Comparison of ENCODE assay signal across 8 mouse cellular contexts in genomic region chr8:119656709-119657464, GRCm38 (mm10). TPM values are rescaled to one million over a fixed set of nuclear protein-coding genes. Genes with fewer than 3 reads are reported as not detected.
DNase-seq lines count a peak whose midpoint lies in the region; ATAC-seq and TF ChIP-seq lines count a peak whose summit lies in the region.
"Had no signal": no experiment of that assay in that cellular context is flagged by ENCODE, and none has a peak within 500 bp of the region (broad histone marks: within the 10 kb centered on the region; RNA-seq: fewer than 3 reads in every experiment).

No protein-coding gene starts in this region.

- DNase-seq in midbrain, postnatal 0 days (ENCODE audit: low spot score) = no peak
- no peak for DNase-seq in midbrain, embryonic 11.5 days (ENCODE audit: low spot score, missing footprints)
- peak; percentile 67 for DNase-seq in adrenal gland, postnatal 14 days
- DNase-seq in induced T-regulatory cell, adult 2 months (ENCODE audit: low read depth) = peak; percentile 58
- peak; percentile 81 for DNase-seq in testis, postnatal 10 days (ENCODE audit: low spot score)
- DNase-seq in hindbrain, embryonic 10.5 days (ENCODE audit: low spot score) = no peak
- no peak for DNase-seq in limb, embryonic 10.5 days (ENCODE audit: low spot score)

- no peaks in the 10 kb centered on the region for H3K36me3 ChIP-seq in midbrain, postnatal 0 days (ENCODE audit: insufficient read depth, low read length)
- no peaks in the 10 kb centered on the region for H3K36me3 ChIP-seq in midbrain, embryonic 11.5 days (ENCODE audit: control insufficient read depth, insufficient read depth, low read length)
- H3K36me3 ChIP-seq in hindbrain, embryonic 10.5 days = no peaks in the 10 kb centered on the region
- no peaks in the 10 kb centered on the region for H3K36me3 ChIP-seq in limb, embryonic 10.5 days

- TF ChIP-seq CTCF in midbrain, postnatal 0 days (IDR thresholded peaks at IDR 0.05) = peak; percentile 48

- no peak overlapping the region for H3K4me2 ChIP-seq in midbrain, postnatal 0 days (ENCODE audit: low read depth, low read length, poor library complexity, severe bottlenecking)
- H3K4me2 ChIP-seq in midbrain, embryonic 11.5 days = no peak overlapping the region

- H3K4me3 ChIP-seq in midbrain, postnatal 0 days (ENCODE audit: low read depth, low read length) = no peak overlapping the region
- no peak overlapping the region for H3K4me3 ChIP-seq in midbrain, embryonic 11.5 days (ENCODE audit: low read depth, low read length)
- no peak overlapping the region for H3K4me3 ChIP-seq in hindbrain, embryonic 10.5 days
- H3K4me3 ChIP-seq in limb, embryonic 10.5 days = no peak overlapping the region

- no peaks in the 10 kb centered on the region for H3K9me3 ChIP-seq in midbrain, postnatal 0 days (ENCODE audit: low read length)
- H3K9me3 ChIP-seq in midbrain, embryonic 11.5 days (ENCODE audit: control insufficient read depth, low read length) = no peaks in the 10 kb centered on the region
- peaks cover 5% of the 10 kb centered on the region; the same call in 1 of the 2 replicates for H3K9me3 ChIP-seq in hindbrain, embryonic 10.5 days
- no peaks in the 10 kb centered on the region for H3K9me3 ChIP-seq in limb, embryonic 10.5 days (replicated peaks)

- ATAC-seq in midbrain, postnatal 0 days (ENCODE audit: low FRiP score) = no peak
- no peak for ATAC-seq in midbrain, embryonic 11.5 days (ENCODE audit: low FRiP score)

- H3K9ac ChIP-seq in midbrain, postnatal 0 days (replicated peaks; ENCODE audit: low read length, poor library complexity, severe bottlenecking) = no peak overlapping the region
- no peak overlapping the region for H3K9ac ChIP-seq in midbrain, embryonic 11.5 days (ENCODE audit: low read length)

- no peaks in the 10 kb centered on the region for H3K27me3 ChIP-seq in midbrain, postnatal 0 days (ENCODE audit: insufficient read depth, low read length)
- H3K27me3 ChIP-seq in midbrain, embryonic 11.5 days (ENCODE audit: control insufficient read depth, insufficient read depth, low read length) = no peaks in the 10 kb centered on the region
- no peaks in the 10 kb centered on the region for H3K27me3 ChIP-seq in hindbrain, embryonic 10.5 days (ENCODE audit: insufficient read depth, poor library complexity, severe bottlenecking)
- no peaks in the 10 kb centered on the region for H3K27me3 ChIP-seq in limb, embryonic 10.5 days (ENCODE audit: low read depth, poor library complexity, severe bottlenecking)

- H3K4me1 ChIP-seq in midbrain, postnatal 0 days (ENCODE audit: insufficient read depth, low read length) = no peaks in the 10 kb centered on the region
- peaks cover 12% of the 10 kb centered on the region for H3K4me1 ChIP-seq in midbrain, embryonic 11.5 days (ENCODE audit: control insufficient read depth, insufficient read depth, low read length)
- peaks cover 37% of the 10 kb centered on the region for H3K4me1 ChIP-seq in hindbrain, embryonic 10.5 days (replicated peaks)
- peaks cover 41% of the 10 kb centered on the region for H3K4me1 ChIP-seq in limb, embryonic 10.5 days

- H3K27ac ChIP-seq in midbrain, postnatal 0 days (ENCODE audit: low read depth, low read length) = no peak overlapping the region
- H3K27ac ChIP-seq in midbrain, embryonic 11.5 days (ENCODE audit: low read depth, low read length) = no peak overlapping the region
- no peak overlapping the region for H3K27ac ChIP-seq in hindbrain, embryonic 10.5 days
- H3K27ac ChIP-seq in limb, embryonic 10.5 days = no peak overlapping the region

- 58% methylated on average over 5 of the region's 5 CpGs for WGBS in midbrain, postnatal 0 days
- WGBS in midbrain, embryonic 11.5 days = 64% methylated on average over 5 of the region's 5 CpGs
- WGBS in hindbrain, embryonic 10.5 days = 56% methylated on average over 5 of the region's 5 CpGs
- WGBS in limb, embryonic 10.5 days = 64% methylated on average over 5 of the region's 5 CpGs

RNA-seq across cellular contexts. Expression of gene Wfdc1, which starts 9.3 kb away (rescaled TPM):
- total RNA-seq in midbrain, postnatal 0 days (2014; rRNA removed) = 8.5 and 13.5 TPM in 2 replicates
- polyA plus RNA-seq in midbrain, postnatal 0 days (2015; fragmentation: Nextera tagmentation; extraction: Ambion mirVana) = 11.6 and 11.8 TPM in 2 replicates
- 8.8 and 11.8 TPM in 2 replicates for polyA plus RNA-seq in midbrain, embryonic 11.5 days (2014; fragmentation: Nextera tagmentation; extraction: Ambion mirVana)
- total RNA-seq in adrenal gland, postnatal 14 days (2021) = 10.4 and 10.7 TPM in 2 replicates
- polyA plus RNA-seq in hindbrain, embryonic 10.5 days (2016; fragmentation: Nextera tagmentation; extraction: Ambion mirVana) = 9.6 and 11.6 TPM in 2 replicates
- 0.10 TPM in 1 of 2 replicates, not detected in the other for polyA plus RNA-seq in limb, embryonic 10.5 days (2016; fragmentation: Nextera tagmentation; extraction: Ambion mirVana)

RNA-seq across cellular contexts. Expression of gene Kcng4, which starts 21.4 kb away (rescaled TPM):
- 0.61 and 1.6 TPM in 2 replicates for total RNA-seq in midbrain, postnatal 0 days (2014; rRNA removed)
- polyA plus RNA-seq in midbrain, postnatal 0 days (2015; fragmentation: Nextera tagmentation; extraction: Ambion mirVana) = 0.27 and 0.28 TPM in 2 replicates
- polyA plus RNA-seq in midbrain, embryonic 11.5 days (2014; fragmentation: Nextera tagmentation; extraction: Ambion mirVana) = 0.15 and 0.18 TPM in 2 replicates
- total RNA-seq in adrenal gland, postnatal 14 days (2021) = 0.41 and 0.74 TPM in 2 replicates
- 0.16 and 0.29 TPM in 2 replicates for polyA plus RNA-seq in hindbrain, embryonic 10.5 days (2016; fragmentation: Nextera tagmentation; extraction: Ambion mirVana)
- polyA plus RNA-seq in limb, embryonic 10.5 days (2016; fragmentation: Nextera tagmentation; extraction: Ambion mirVana) = 0.04 TPM in 1 of 2 replicates, not detected in the other
- polyA plus RNA-seq: liver, embryonic 16.5 days had no signal

RNA-seq across cellular contexts. Expression of gene Atp2c2, which starts 42.9 kb away (rescaled TPM):
- 0.28 and 0.82 TPM in 2 replicates for total RNA-seq in midbrain, postnatal 0 days (2014; rRNA removed)
- polyA plus RNA-seq in midbrain, postnatal 0 days (2015; fragmentation: Nextera tagmentation; extraction: Ambion mirVana) = 0.83 and 1.1 TPM in 2 replicates
- 0.22 and 0.33 TPM in 2 replicates for polyA plus RNA-seq in midbrain, embryonic 11.5 days (2014; fragmentation: Nextera tagmentation; extraction: Ambion mirVana)
- 0.41 TPM in 2 replicates for total RNA-seq in adrenal gland, postnatal 14 days (2021)
- 1.4 TPM in 2 replicates for polyA plus RNA-seq in hindbrain, embryonic 10.5 days (2016; fragmentation: Nextera tagmentation; extraction: Ambion mirVana)
- 2.3 and 2.5 TPM in 2 replicates for polyA plus RNA-seq in limb, embryonic 10.5 days (2016; fragmentation: Nextera tagmentation; extraction: Ambion mirVana)

RNA-seq across cellular contexts. Expression of gene Adad2, which starts 44.3 kb away (rescaled TPM):
- 0.33 and 1.0 TPM in 2 replicates for total RNA-seq in midbrain, postnatal 0 days (2014; rRNA removed)
- 0.22 and 0.23 TPM in 2 replicates for polyA plus RNA-seq in midbrain, postnatal 0 days (2015; fragmentation: Nextera tagmentation; extraction: Ambion mirVana)
- 0.11 and 0.27 TPM in 2 replicates for polyA plus RNA-seq in midbrain, embryonic 11.5 days (2014; fragmentation: Nextera tagmentation; extraction: Ambion mirVana)
- not detected in 2 replicates for total RNA-seq in adrenal gland, postnatal 14 days (2021)
- polyA plus RNA-seq in hindbrain, embryonic 10.5 days (2016; fragmentation: Nextera tagmentation; extraction: Ambion mirVana) = 0.16 and 0.41 TPM in 2 replicates
- not detected in 2 replicates for polyA plus RNA-seq in limb, embryonic 10.5 days (2016; fragmentation: Nextera tagmentation; extraction: Ambion mirVana)
- polyA plus RNA-seq: liver, embryonic 16.5 days had no signal

RNA-seq across cellular contexts. Expression of gene Taf1c, which starts 51.9 kb away (rescaled TPM):
- total RNA-seq in midbrain, postnatal 0 days (2014; rRNA removed) = 20.1 and 22.5 TPM in 2 replicates
- polyA plus RNA-seq in midbrain, postnatal 0 days (2015; fragmentation: Nextera tagmentation; extraction: Ambion mirVana) = 9.6 and 10.2 TPM in 2 replicates
- 11.1 and 13.4 TPM in 2 replicates for polyA plus RNA-seq in midbrain, embryonic 11.5 days (2014; fragmentation: Nextera tagmentation; extraction: Ambion mirVana)
- 11.9 and 13.3 TPM in 2 replicates for total RNA-seq in adrenal gland, postnatal 14 days (2021)
- 16.8 and 17.4 TPM in 2 replicates for polyA plus RNA-seq in hindbrain, embryonic 10.5 days (2016; fragmentation: Nextera tagmentation; extraction: Ambion mirVana)
- polyA plus RNA-seq in limb, embryonic 10.5 days (2016; fragmentation: Nextera tagmentation; extraction: Ambion mirVana) = 15.8 and 16.0 TPM in 2 replicates

Comparison
In these comparisons a context has a peak if more than half of its experiments do, and no peak if none do; other contexts are left out.
1. DNase-seq: peak in adrenal gland, postnatal 14 days (single experiment), induced T-regulatory cell, adult 2 months (single experiment) and testis, postnatal 10 days (single experiment); none in midbrain, postnatal 0 days (single experiment), midbrain, embryonic 11.5 days (single experiment), hindbrain, embryonic 10.5 days (single experiment) and limb, embryonic 10.5 days (single experiment).